Comparison of ENCODE assay signal across 24 mouse cellular contexts in the genomic region with DNA sequence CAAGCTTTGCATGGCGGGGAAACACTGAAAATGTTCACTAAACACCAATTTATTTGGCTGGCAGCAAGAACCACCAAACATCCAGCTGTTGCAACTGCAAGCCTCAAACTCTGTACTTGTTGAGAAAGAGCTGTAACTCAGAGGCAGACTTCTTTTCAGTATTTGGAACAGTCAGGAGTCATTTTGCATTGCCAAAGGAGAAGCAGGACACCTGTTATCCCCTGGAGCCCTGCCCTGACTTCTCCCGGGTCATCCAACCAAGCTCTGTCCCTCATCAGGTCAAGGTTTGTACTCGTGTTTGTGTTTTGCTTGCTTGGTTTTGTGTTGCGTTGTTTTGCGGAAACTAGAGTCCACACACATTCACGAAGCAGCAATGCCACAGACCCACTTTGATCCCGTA. TPM values are rescaled to one million over a fixed set of nuclear protein-coding genes. Genes with fewer than 3 reads are reported as not detected.
"Had no signal": no experiment of that assay in that cellular context is flagged by ENCODE, and none has a peak within 500 bp of the region (broad histone marks: within the 10 kb centered on the region; RNA-seq: fewer than 3 reads in every experiment).

No protein-coding gene starts in this region.

- ATAC-seq: hindbrain, postnatal 0 days; intestine, embryonic 16.5 days; liver, embryonic 12.5 days had no signal

- H3K4me3 ChIP-seq: heart, embryonic 10.5 days; heart, embryonic 12.5 days; hindbrain, embryonic 10.5 days; hindbrain, embryonic 12.5 days; hindbrain, embryonic 15.5 days; kidney, embryonic 15.5 days; limb, embryonic 10.5 days; limb, embryonic 12.5 days; liver, embryonic 12.5 days had no signal

- H3K27ac ChIP-seq: heart, embryonic 10.5 days; hindbrain, embryonic 10.5 days; hindbrain, embryonic 12.5 days; hindbrain, embryonic 15.5 days; hindbrain, postnatal 0 days; kidney, embryonic 15.5 days; kidney, postnatal 0 days; limb, embryonic 10.5 days; limb, embryonic 12.5 days; liver, embryonic 12.5 days; liver, embryonic 14.5 days had no signal

- H3K36me3 ChIP-seq: hindbrain, embryonic 10.5 days; hindbrain, embryonic 12.5 days; hindbrain, embryonic 15.5 days; limb, embryonic 10.5 days; limb, embryonic 12.5 days had no signal

- H3K9me3 ChIP-seq: heart, embryonic 10.5 days; heart, embryonic 12.5 days; hindbrain, embryonic 10.5 days; hindbrain, embryonic 12.5 days; hindbrain, embryonic 15.5 days; kidney, embryonic 15.5 days; limb, embryonic 10.5 days; limb, embryonic 12.5 days; liver, embryonic 12.5 days had no signal

- H3K4me1 ChIP-seq: heart, embryonic 10.5 days; heart, embryonic 12.5 days; hindbrain, embryonic 10.5 days; hindbrain, embryonic 12.5 days; hindbrain, embryonic 15.5 days; kidney, embryonic 15.5 days; limb, embryonic 12.5 days; liver, embryonic 12.5 days had no signal

- DNase-seq: heart, postnatal 10 days; heart, postnatal 4 days; kidney, adult 11 months; kidney, adult 2 months; kidney, adult 9 months; kidney, postnatal 14 days; kidney, postnatal 36 days; layer of hippocampus, adult 9-11 months; layer of hippocampus, postnatal 36 days; liver had no signal

- H3K27me3 ChIP-seq: heart, embryonic 12.5 days; hindbrain, embryonic 12.5 days; hindbrain, embryonic 15.5 days; kidney, embryonic 15.5 days; limb, embryonic 12.5 days; liver, embryonic 12.5 days had no signal

- H3K4me2 ChIP-seq: heart, embryonic 12.5 days; hindbrain, embryonic 12.5 days; hindbrain, embryonic 15.5 days; kidney, embryonic 15.5 days; limb, embryonic 12.5 days; liver, embryonic 12.5 days had no signal

- H3K9ac ChIP-seq: heart, embryonic 12.5 days; hindbrain, embryonic 12.5 days; hindbrain, embryonic 15.5 days; kidney, embryonic 15.5 days; limb, embryonic 12.5 days; liver, embryonic 12.5 days; liver, embryonic 14.5 days had no signal

RNA-seq across cellular contexts. Expression of a gene that starts 11.1 kb away (rescaled TPM):
- total RNA-seq: granulocyte monocyte progenitor cell, adult 5-6 weeks had no signal
